Mouse (Mus musculus): ENCODE data around the gene Zmynd8.

GRCm38 (mm10) chr2:165757799-165758198 is 141.0 kb downstream of the Zmynd8 start:
- TF ChIP-seq CTCF (IDR thresholded peaks at IDR 0.05; ENCODE audit: insufficient read depth, low read length) (no peak), POLR2A (IDR thresholded peaks at IDR 0.05; ENCODE audit: borderline replicate concordance, extremely low read depth, low read depth, low read length) (no peak)
